In genomic region chr12:102899091-102899490, GRCm38 (mm10) we compare ENCODE assay signal across 31 mouse cellular contexts. TPM values are rescaled to one million over a fixed set of nuclear protein-coding genes. Genes with fewer than 3 reads are reported as not detected.
DNase-seq lines count a peak whose midpoint lies in the region; ATAC-seq and TF ChIP-seq lines count a peak whose summit lies in the region.
"Had no signal": no experiment of that assay in that cellular context is flagged by ENCODE, and none has a peak within 500 bp of the region (broad histone marks: within the 10 kb centered on the region; RNA-seq: fewer than 3 reads in every experiment).

Gene Cox8c, plus strand, starts transcription at chr12:102899316.

- H3K4me2 ChIP-seq in neural tube, embryonic 15.5 days, result no peak within 1 kb of the TSS
- H3K4me2 ChIP-seq: embryonic facial prominence, embryonic 13.5 days; embryonic facial prominence, embryonic 15.5 days; forebrain, embryonic 12.5 days had no signal

- H3K4me1 ChIP-seq in testis, adult 2 months (ENCODE audit: control insufficient read depth, insufficient read depth, low read length), result peaks cover 2% of the 10 kb centered on the region; the same call in 1 of the 2 replicates
- no peaks in the 10 kb centered on the region for H3K4me1 ChIP-seq in neural tube, embryonic 15.5 days
- H3K4me1 ChIP-seq: embryonic facial prominence, embryonic 13.5 days; embryonic facial prominence, embryonic 15.5 days; forebrain, embryonic 10.5 days; forebrain, embryonic 12.5 days had no signal

- peak; percentile 96; the same call in 1 of the 2 replicates for TF ChIP-seq POLR2A in testis, adult 2 months (IDR thresholded peaks at IDR 0.05; ENCODE audit: control insufficient read depth, low read depth, low read length)

- no peak for TF ChIP-seq CTCF in testis, adult 2 months (IDR thresholded peaks at IDR 0.05; ENCODE audit: control insufficient read depth, insufficient read depth, insufficient replicate concordance, low read depth, low read length)

- H3K9ac ChIP-seq in neural tube, embryonic 15.5 days (replicated peaks), result no peak within 1 kb of the TSS
- H3K9ac ChIP-seq: embryonic facial prominence, embryonic 13.5 days; embryonic facial prominence, embryonic 15.5 days; forebrain, embryonic 12.5 days had no signal

- no peaks in the 10 kb centered on the region for H3K9me3 ChIP-seq in neural tube, embryonic 15.5 days (replicated peaks)
- H3K9me3 ChIP-seq: embryonic facial prominence, embryonic 13.5 days; embryonic facial prominence, embryonic 15.5 days; forebrain, embryonic 10.5 days; G1E had no signal

- no peaks in the 10 kb centered on the region for H3K27me3 ChIP-seq in testis, adult 2 months (ENCODE audit: control insufficient read depth, insufficient read depth, low read length)
- no peaks in the 10 kb centered on the region for H3K27me3 ChIP-seq in neural tube, embryonic 15.5 days (replicated peaks)
- H3K27me3 ChIP-seq: embryonic facial prominence, embryonic 13.5 days; embryonic facial prominence, embryonic 15.5 days; forebrain, embryonic 12.5 days; Patski had no signal

- peak within 1 kb of the TSS; percentile 89 for H3K4me3 ChIP-seq in testis, adult 2 months (ENCODE audit: control insufficient read depth, low read depth, low read length)
- no peak within 1 kb of the TSS for H3K4me3 ChIP-seq in neural tube, embryonic 15.5 days (replicated peaks)
- H3K4me3 ChIP-seq: embryonic facial prominence, embryonic 13.5 days; embryonic facial prominence, embryonic 15.5 days; erythroblast, embryonic 14.5 days; forebrain, embryonic 10.5 days; forebrain, embryonic 12.5 days had no signal

- no peaks in the 10 kb centered on the region; the same call in 1 of the 2 replicates for H3K36me3 ChIP-seq in testis, adult 2 months (ENCODE audit: control insufficient read depth, insufficient read depth, low read length)
- no peaks in the 10 kb centered on the region for H3K36me3 ChIP-seq in neural tube, embryonic 15.5 days
- H3K36me3 ChIP-seq: embryonic facial prominence, embryonic 13.5 days; embryonic facial prominence, embryonic 15.5 days; forebrain, embryonic 10.5 days; forebrain, embryonic 12.5 days; G1E had no signal

- ATAC-seq in neural tube, embryonic 15.5 days (ENCODE audit: low FRiP score), result no peak
- ATAC-seq: activated CD4-positive, CD25-positive, alpha-beta regulatory T cell, adult 4 months; forebrain, embryonic 14.5 days; forebrain, embryonic 16.5 days; Patski had no signal

- H3K27ac ChIP-seq in testis, adult 2 months (ENCODE audit: control insufficient read depth, insufficient read depth, low read depth, low read length), result peak within 1 kb of the TSS; percentile 98
- H3K27ac ChIP-seq in neural tube, embryonic 15.5 days (replicated peaks), result no peak within 1 kb of the TSS
- H3K27ac ChIP-seq: embryonic facial prominence, embryonic 13.5 days; embryonic facial prominence, embryonic 15.5 days; forebrain, embryonic 10.5 days; forebrain, embryonic 12.5 days had no signal

- 93% methylated on average over 17 of the region's 17 CpGs for WGBS in neural tube, embryonic 15.5 days

- DNase-seq in testis, postnatal 10 days (ENCODE audit: low spot score), result no peak
- peak; percentile 37 for DNase-seq in ES-CJ7 (ENCODE audit: low read depth, low spot score)
- DNase-seq in R1 (ENCODE audit: low read depth, low spot score), result peak; percentile 59
- DNase-seq in testis, postnatal 14 days (ENCODE audit: low spot score), result peak; percentile 56
- no peak for DNase-seq in frontal cortex, postnatal 36 days (ENCODE audit: low spot score in 2 of 2)
- DNase-seq in c-Kit-positive CD71-positive TER-119-positive erythroid progenitor cells, embryonic 14.5 days (ENCODE audit: low spot score), result no peak
- DNase-seq: adrenal gland, adult 8-10 months; adrenal gland, postnatal 14 days; adrenal gland, postnatal 36 days; cerebellum, adult 11 months; cerebellum, adult 18-20 months; cerebellum, adult 8-10 months; cerebellum, adult 9-11 months; cerebellum, postnatal 14 days; cerebellum, postnatal 36 days; embryo, embryonic 11 days had no signal

RNA-seq across cellular contexts. Expression of gene Cox8c, which starts in this region (rescaled TPM):
- polyA plus RNA-seq in testis, adult 2 months (2012; rRNA removed), result 455 and 485 TPM in 2 replicates
- polyA plus RNA-seq in neural tube, embryonic 15.5 days (2015; fragmentation: Nextera tagmentation; extraction: Ambion mirVana), result not detected in 2 replicates
- polyA plus RNA-seq: activated CD4-positive, CD25-positive, alpha-beta regulatory T cell, adult 4 months; C2C12; embryonic facial prominence, embryonic 11.5 days; embryonic facial prominence, embryonic 13.5 days; embryonic facial prominence, embryonic 15.5 days; erythroblast, embryonic 14.5 days; forebrain, embryonic 10.5 days; forebrain, embryonic 12.5 days; forebrain, embryonic 14.5 days; forebrain, embryonic 16.5 days; frontal cortex, adult 2 months; G1E; Patski had no signal

Comparison
In these comparisons a context has a peak if more than half of its experiments do, and no peak if none do; other contexts are left out.
1. RNA of gene Cox8c (polyA plus RNA-seq): 455 to 485 TPM in testis, adult 2 months; not detected in neural tube, embryonic 15.5 days; every median in the first group is over 100 times any median in the second.
2. DNase-seq: peak in ES-CJ7 (single experiment), R1 (single experiment) and testis, postnatal 14 days (single experiment); none in testis, postnatal 10 days (single experiment), frontal cortex, postnatal 36 days (0 of 2) and c-Kit-positive CD71-positive TER-119-positive erythroid progenitor cells, embryonic 14.5 days (single experiment).